Mouse (Mus musculus): ENCODE measurements around the gene Kmo. TPM values are rescaled to one million over a fixed set of nuclear protein-coding genes. Genes with fewer than 3 reads are reported as not detected.

Gene Kmo
- total RNA-seq, 1 experiment from 2014 or later = 9.8 TPM

GRCm38 (mm10) chr1:175631080-175631479, 10.9 kb downstream of the Kmo start:
- peak; percentile 31; the same call in 1 of the 2 replicates for ATAC-seq (replicated peaks; ENCODE audit: low read depth, poor library complexity, severe bottlenecking)

- peak; percentile 83 for ATAC-seq (replicated peaks; ENCODE audit: low read depth, poor library complexity, severe bottlenecking)
These were observed 11.6 kb downstream of the Kmo start for GRCm38 (mm10) chr1:175631721-175632221.

DNA sequence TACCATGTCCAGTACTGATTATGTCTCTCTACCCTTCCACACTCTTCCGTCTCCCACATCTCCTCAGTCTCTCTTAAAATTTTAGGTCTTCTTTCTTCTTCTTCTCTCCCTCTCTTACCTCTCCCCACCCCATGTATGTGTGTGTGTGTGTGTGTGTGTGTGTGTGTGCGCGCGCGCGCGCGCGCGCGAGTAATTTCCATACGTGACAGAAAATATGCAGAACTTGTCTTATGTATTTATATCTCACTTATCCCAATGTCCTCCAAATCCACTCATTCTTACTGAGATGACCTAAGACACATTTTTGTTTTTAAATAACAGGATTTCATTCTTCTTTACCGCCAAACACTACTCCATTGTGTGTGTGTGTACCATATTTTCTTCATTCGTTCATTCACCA, 12.3 kb downstream of the Kmo start:
- ATAC-seq (replicated peaks; ENCODE audit: low read depth, poor library complexity, severe bottlenecking) = no peak

GRCm38 (mm10) chr1:175637677-175638076, 17.5 kb downstream of the Kmo start:
- peak; percentile 67 for ATAC-seq (replicated peaks; ENCODE audit: low read depth, poor library complexity, severe bottlenecking)

DNA sequence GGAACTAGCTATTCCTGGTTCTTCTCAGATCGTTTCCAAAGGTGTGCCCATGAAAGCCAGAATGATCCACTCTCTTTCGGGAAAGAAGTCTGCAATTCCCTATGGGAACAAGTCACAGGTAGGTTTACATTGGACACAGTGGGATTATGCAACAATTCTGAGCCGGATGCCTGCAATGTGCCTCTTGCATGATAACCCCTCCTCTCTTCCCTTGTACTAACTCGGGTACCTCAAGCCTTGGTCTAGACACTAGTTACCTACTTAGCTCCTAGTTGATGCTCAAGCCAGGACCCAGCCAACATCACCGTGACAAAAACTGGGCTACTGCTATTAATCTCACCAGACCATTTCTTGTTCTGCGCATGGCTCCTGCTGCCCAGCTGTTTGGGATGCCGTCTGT, 18.9 kb downstream of the Kmo start:
- ATAC-seq (replicated peaks; ENCODE audit: low read depth, poor library complexity, severe bottlenecking) = no peak

DNA sequence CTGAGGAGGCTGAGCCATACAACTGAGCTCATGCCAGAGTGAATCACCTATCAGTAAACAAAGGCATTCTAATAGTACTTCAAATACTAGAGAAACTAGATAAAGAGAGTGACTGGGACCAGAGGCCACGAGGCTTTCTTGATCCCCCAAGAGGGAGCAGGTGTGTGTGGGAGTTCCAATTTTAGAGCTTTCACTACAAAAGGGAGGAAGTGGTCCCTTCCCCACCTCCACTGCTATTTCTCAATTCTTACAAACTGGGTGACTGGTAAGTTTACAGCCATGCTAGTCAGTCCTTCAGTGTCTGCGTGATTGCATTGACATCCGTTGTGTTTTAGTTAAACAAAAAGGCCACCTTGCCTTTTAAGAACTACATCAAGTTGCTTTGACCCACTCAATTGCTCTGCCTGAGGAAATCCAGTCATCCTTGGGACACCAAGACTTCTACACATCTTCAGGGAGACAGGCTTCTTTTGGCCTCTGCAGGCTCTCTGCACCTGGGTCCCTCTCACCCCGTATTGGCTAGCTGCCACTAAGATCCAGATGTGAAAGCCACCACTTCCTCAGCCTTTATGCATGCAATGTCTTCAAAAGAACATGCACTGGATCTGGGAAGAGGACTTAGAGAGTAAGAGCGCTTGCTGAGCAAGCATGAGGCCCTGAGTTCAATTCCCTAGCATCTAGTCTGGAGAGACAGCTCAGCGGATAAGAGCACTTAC, 20.4 kb downstream of the Kmo start:
- ATAC-seq (replicated peaks; ENCODE audit: low read depth, poor library complexity, severe bottlenecking) = peak; percentile 57

DNA sequence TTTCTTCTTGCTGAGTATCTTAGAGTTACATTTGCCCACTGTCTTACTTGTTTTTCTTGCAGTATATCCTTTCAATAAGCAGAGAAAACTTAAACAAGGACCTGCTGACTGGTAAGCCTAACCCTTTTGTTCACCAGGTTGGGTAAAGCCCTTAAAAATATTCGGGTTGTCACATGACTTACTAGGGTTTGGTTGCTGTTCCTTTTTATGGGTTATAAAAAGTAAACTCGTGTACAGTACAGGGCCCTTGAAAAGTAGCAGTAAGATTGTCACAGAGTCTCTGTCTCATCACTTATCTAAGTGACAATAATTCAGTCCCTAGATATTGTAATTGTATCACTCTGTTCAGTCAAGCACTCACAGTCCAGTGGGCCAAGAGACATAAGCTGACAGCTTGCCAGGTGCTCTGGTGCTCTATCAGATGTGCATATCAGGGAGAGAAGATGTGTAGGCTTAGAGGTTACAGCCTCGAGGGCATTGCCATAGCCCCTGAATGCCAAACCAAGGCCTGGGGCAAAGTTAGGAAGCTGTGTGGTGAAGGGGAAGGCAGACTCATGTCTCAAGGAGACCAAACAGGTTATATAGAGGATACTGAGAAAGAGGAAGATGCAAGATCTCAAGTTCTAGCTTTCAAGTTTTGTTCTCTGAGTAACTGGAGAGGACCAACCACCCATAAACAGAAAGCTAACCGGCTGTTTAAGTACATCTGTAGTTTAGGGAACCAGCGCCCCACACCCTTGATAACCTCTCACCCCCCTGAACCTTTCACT, 23.5 kb downstream of the Kmo start:
- peak; percentile 40 for ATAC-seq (replicated peaks; ENCODE audit: low read depth, poor library complexity, severe bottlenecking)

DNA sequence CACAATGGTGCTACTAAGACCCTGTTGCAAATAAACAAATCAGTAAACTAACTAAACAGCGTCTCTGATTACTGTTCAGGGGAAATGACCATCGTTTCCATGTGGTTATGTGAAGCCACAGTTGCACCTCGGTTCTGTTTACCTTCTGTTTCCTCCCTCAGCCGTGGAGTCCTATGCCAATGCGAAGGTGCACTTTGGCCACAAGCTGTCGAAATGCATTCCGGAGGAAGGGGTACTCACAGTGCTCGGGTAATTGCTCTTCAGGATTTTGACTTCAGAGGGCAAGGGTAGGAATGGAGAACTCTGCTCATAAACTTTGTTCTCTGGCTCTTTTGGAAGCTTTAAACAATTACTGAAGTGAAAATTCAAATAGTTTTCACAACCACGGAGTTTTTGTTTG, 26.8 kb downstream of the Kmo start:
- peak; percentile 57 for ATAC-seq (replicated peaks; ENCODE audit: low read depth, poor library complexity, severe bottlenecking)

DNA sequence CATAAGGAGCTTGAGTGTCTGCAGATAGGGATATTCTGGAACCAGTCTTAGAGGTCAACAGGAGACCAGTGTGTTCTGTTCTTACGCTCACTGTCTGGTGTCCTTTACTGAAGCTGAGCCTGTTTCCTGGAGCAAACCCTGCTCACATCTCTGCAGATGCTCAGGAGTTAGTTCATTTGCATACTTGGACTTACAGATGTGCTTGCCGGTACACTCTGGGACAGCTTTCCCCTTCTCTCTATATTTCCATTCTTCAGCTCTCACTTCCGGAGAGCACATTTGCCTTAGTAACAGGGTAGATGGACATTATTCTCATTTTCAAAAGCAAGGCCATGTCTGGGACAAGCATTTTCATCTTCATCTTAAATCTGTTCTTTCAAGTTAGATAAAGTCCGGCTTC, 28.4 kb downstream of the Kmo start:
- no peak for ATAC-seq (replicated peaks; ENCODE audit: low read depth, poor library complexity, severe bottlenecking)

- peak; percentile 90 for ATAC-seq (replicated peaks; ENCODE audit: low read depth, poor library complexity, severe bottlenecking)
These were observed 39.7 kb downstream of the Kmo start for GRCm38 (mm10) chr1:175659900-175660299.

DNA sequence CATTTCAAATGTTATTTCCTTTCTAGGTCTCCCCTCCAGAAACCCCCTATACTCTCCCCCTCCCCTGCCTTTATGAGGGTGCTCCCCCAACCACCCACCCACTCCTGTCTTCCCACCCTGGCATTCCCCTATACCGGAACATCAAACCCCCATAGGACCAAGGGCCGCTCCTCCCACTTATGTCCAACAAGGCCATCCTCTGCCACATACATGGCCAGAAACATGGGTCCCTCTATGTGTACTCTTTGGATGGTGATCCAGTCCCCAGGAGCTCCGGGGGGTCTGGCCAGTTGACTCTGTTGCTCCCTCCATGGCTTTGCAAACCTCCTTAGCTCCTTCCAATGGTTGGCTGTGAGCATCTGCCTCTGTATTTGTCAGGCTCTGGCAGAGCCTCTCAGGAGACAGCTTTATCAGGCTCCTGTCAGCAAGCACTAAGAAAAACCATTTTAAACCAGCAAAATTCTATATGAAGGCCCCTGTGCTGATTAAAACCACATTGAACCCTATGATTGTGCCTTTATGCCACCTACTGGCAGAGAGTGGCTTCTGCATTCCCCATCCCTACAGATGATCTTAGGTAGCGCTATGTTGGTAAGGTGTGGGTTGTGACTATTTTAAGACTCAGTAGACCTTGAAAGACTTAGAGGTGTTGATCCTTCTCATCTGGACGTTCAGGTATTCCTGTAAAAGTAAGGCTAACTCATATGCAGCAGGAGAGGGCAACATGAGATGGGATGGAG, 48.7 kb downstream of the Kmo start:
- ATAC-seq (replicated peaks; ENCODE audit: low read depth, poor library complexity, severe bottlenecking) = peak; percentile 97

DNA sequence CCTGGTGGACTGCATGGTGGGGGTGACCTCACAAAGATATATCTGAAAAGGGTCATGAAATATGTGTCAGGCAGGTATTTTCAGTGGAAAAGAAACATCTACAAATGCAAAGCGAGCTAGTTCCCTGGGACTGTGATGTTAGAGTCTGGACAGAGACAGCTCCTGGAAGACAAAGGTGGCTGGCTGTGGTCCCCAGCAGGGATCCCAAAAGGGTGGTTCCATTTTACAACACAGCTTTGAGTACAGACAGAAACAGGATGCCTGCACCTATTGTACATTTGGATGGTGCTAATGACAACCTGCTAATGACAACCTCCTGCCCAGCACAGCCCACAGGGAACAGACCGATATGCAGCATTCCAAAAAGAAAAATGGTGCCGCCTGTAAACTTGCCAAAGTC, 49.3 kb downstream of the Kmo start:
- no peak for ATAC-seq (replicated peaks; ENCODE audit: low read depth, poor library complexity, severe bottlenecking)

GRCm38 (mm10) chr1:175670042-175670441, 49.9 kb downstream of the Kmo start:
- ATAC-seq (replicated peaks; ENCODE audit: low read depth, poor library complexity, severe bottlenecking) = no peak

GRCm38 (mm10) chr1:175671626-175672025, 51.4 kb downstream of the Kmo start:
- ATAC-seq (replicated peaks; ENCODE audit: low read depth, poor library complexity, severe bottlenecking) = peak; percentile 43

DNA sequence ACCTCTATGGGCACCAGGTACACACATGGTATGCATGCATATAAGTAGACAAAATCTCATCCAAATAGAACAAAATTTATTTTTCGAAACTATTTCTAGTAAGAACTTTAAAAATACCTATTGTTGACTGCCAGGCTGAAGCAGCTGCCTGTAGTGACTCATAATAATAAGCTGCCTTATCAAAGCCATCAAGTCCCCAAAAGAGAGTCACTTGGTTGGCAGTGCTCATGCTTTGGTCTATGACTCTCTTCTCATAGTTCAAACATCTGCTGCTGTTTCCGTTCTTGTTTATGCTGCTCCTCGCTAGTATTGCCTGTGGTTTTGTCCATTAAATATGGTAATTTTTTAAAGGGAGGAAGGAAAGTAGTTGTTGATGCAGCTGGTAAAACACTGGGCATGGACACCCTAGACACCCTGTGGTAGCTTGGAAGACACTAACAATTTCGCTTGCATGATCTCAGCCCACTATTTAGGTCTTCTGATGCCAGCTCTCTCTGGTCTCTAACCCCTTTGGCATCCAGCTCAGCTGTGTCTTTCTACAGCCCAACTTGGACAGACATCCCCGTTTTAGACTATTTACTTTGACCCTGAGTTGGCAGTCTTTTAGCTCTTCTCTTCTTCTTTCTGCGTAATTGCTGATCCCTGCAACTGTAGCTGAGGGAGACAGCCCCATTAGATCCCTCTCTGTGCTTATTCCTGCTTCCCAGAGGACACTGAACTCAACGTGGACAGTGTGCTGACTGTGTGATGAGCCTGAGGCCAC, 53.6 kb downstream of the Kmo start:
- ATAC-seq (replicated peaks; ENCODE audit: low read depth, poor library complexity, severe bottlenecking) = no peak

DNA sequence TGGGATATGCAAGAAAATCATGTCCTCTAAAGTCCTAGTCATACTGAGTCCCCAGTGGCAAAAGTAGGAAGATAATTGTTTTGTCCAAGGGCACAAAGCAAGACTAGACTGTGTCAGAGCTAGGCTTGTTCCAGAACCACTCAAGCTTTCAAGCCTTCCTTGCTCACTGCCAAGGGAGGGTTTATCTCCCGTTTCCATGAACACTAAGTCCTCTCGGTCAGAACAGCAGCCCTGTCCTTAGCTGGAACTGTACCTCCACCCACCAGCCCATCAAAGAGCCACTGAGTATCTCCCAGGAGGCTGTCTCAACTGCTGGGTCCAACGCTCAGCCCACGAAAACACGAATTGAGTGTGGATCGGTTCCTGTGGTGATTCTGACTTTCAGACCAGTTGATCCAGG, 54.9 kb downstream of the Kmo start:
- no peak for ATAC-seq (replicated peaks; ENCODE audit: low read depth, poor library complexity, severe bottlenecking)

DNA sequence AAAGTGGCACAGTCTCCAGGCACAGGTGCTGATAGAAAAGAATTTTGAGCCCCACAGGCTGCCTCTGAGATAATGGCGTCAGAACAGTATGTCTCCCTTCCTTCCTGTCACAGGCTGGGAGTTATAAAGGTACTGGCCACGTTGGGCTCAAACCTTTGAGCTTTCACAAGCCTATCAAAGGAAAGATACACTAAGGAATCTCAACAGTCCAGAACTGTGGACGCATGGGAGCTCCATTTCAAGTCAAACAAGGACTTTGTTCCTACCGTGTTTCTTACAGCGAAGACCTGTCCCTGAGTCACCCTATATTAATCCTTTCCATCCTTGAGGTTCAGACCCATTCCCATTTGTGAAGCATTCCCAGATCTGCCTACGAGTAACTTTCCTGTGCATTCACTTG, 57.3 kb downstream of the Kmo start:
- no peak for ATAC-seq (replicated peaks; ENCODE audit: low read depth, poor library complexity, severe bottlenecking)

DNA sequence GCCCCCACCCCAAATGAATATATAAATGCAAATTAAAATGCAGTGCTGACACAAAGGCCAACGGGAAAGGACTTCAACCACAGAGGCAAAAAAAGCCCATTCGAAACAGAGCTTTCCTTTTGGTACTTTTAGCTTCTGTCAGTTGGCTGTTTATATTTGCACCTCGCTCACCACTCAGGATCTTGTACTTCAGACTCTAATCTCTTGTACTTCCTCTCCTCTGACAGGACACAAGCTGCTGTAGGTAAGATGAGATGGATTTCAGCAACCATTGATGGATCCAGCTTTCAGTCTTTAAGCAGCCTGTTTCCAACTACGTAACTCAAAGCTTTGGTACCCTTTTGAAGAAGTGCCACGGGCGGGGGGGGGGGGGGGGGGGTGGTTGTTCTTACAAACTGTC, 60.8 kb downstream of the Kmo start:
- ATAC-seq (replicated peaks; ENCODE audit: low read depth, poor library complexity, severe bottlenecking) = no peak

DNA sequence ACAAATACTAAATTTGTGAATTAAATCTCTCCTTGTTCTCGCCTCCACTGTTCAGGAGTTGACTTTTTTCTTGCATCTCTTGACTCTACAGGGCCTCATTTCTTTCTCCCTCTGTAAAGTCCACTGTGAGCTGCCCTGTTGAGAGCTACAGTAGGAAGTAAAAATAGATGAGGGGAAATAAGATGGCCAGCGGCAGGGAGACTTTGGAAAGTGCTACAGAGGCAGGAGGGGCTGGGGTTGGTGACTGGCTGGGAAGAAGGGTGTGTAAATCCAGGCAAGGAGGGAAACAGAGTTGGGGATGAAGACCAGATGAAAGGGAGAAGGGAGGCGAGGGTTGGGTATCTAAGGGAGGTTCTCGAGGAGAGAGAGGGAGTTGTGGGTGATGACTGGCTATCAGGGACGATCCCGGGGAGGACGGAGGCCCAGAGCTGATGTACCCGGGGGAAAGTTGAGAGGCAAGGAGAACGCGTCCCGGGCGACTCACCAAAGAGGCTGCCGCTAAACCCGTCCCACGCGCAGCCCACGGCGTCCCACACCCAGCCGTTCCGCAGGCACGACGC, 71.6 kb downstream of the Kmo start:
- ATAC-seq (replicated peaks; ENCODE audit: low read depth, poor library complexity, severe bottlenecking) = peak; percentile 1; the same call in 1 of the 2 replicates

Data from common myeloid progenitor, adult 5-6 weeks (primary cell).